9 mouse cellular contexts compared by ENCODE assay signal in genomic region chr13:29838409-29839047, GRCm38 (mm10). TPM values are rescaled to one million over a fixed set of nuclear protein-coding genes. Genes with fewer than 3 reads are reported as not detected.
A peak's percentile ranks its signal among the peaks of the same experiment; 100 is the strongest.
DNase-seq lines count a peak whose midpoint lies in the region; ATAC-seq lines count a peak whose summit lies in the region.
"Had no signal": no experiment of that assay in that cellular context is flagged by ENCODE, and none has a peak within 500 bp of the region (broad histone marks: within the 10 kb centered on the region; RNA-seq: fewer than 3 reads in every experiment).

No protein-coding gene starts in this region.

- no peak overlapping the region for H3K4me3 ChIP-seq in midbrain, embryonic 13.5 days (replicated peaks)

- H3K27ac ChIP-seq in midbrain, embryonic 13.5 days, result no peak overlapping the region
- H3K27ac ChIP-seq: macrophage had no signal

- peak; percentile 27 for DNase-seq in kidney, postnatal 14 days
- no peak for DNase-seq in kidney, postnatal 25 days
- DNase-seq in MEL-GATA-1-ER (ENCODE audit: extremely low read depth, low read depth), result peak; percentile 55
- peak; percentile 78 for DNase-seq in embryo, embryonic 10.5 days (ENCODE audit: low spot score)
- DNase-seq in cerebellum, adult 11-12 months, result no peak
- no peak for DNase-seq in frontal cortex, postnatal 36 days (ENCODE audit: low spot score in 2 of 2)
- no peak for DNase-seq in right cerebral cortex, postnatal 4 days

- peaks cover 12% of the 10 kb centered on the region for H3K4me1 ChIP-seq in midbrain, embryonic 13.5 days (replicated peaks)

- ATAC-seq in midbrain, embryonic 13.5 days, result peak; percentile 57; the same call in 1 of the 2 replicates

- H3K36me3 ChIP-seq in midbrain, embryonic 13.5 days, result peaks cover 9% of the 10 kb centered on the region

- H3K27me3 ChIP-seq in midbrain, embryonic 13.5 days, result no peaks in the 10 kb centered on the region

- no peak overlapping the region for H3K9ac ChIP-seq in midbrain, embryonic 13.5 days (replicated peaks)

- 50% methylated on average over 5 of the region's 5 CpGs for WGBS in midbrain, embryonic 13.5 days

- H3K9me3 ChIP-seq in midbrain, embryonic 13.5 days, result no peaks in the 10 kb centered on the region

- no peak overlapping the region for H3K4me2 ChIP-seq in midbrain, embryonic 13.5 days (replicated peaks)

RNA-seq across cellular contexts. Expression of gene Cdkal1, which starts 16.9 kb away (rescaled TPM):
- polyA plus RNA-seq in midbrain, embryonic 13.5 days (2015; fragmentation: Nextera tagmentation; extraction: Ambion mirVana), result 21.8 and 26.6 TPM in 2 replicates

Comparison
In these comparisons a context has a peak if more than half of its experiments do, and no peak if none do; other contexts are left out.
1. DNase-seq: peak in kidney, postnatal 14 days (single experiment), MEL-GATA-1-ER (single experiment) and embryo, embryonic 10.5 days (single experiment); none in kidney, postnatal 25 days (0 of 2), cerebellum, adult 11-12 months (single experiment), frontal cortex, postnatal 36 days (0 of 2) and right cerebral cortex, postnatal 4 days (single experiment).